Mouse (Mus musculus): Measurements from ENCODE around the gene Iqcf6.

- TF ChIP-seq CTCF (IDR thresholded peaks at IDR 0.05; ENCODE audit: low read depth, low read length) (no peak), GATA1 (IDR thresholded peaks at IDR 0.05; ENCODE audit: borderline replicate concordance, low read length) (no peak), TAL1 (conservative IDR thresholded peaks at IDR 0.05; ENCODE audit: low read depth, low read length) (no peak), POLR2AphosphoS5 (IDR thresholded peaks at IDR 0.05; ENCODE audit: insufficient replicate concordance, low read depth, low read length) (no peak)
Observed at GRCm38 (mm10) chr9:106647226-106647625, 20.8 kb downstream of the Iqcf6 start.
